Mouse (Mus musculus): Measurements from ENCODE around the gene Lrp10. TPM values are rescaled to one million over a fixed set of nuclear protein-coding genes. Genes with fewer than 3 reads are reported as not detected.
A peak's percentile ranks its signal among the peaks of the same experiment; 100 is the strongest.

Lrp10 gene
- polyA plus RNA-seq, 2 experiments = 40.9 to 45.7 TPM

- Histone ChIP-seq H3K4me2 (replicated peaks; ENCODE audit: low read depth, low read length, severe bottlenecking) (no peak overlapping the region), H3K36me3 (ENCODE audit: control insufficient read depth, insufficient read depth, low read length) (no peaks in the 10 kb centered on the region), H3K4me3 (replicated peaks; ENCODE audit: low read length) (no peak overlapping the region), H3K9me3 (ENCODE audit: control insufficient read depth, low read length) (no peaks in the 10 kb centered on the region), H3K27me3 (ENCODE audit: control insufficient read depth, insufficient read depth, low read length) (no peaks in the 10 kb centered on the region; the same call in 1 of the 2 replicates), H3K9ac (ENCODE audit: low read depth, low read length, severe bottlenecking) (no peak overlapping the region), H3K27ac (replicated peaks; ENCODE audit: low read depth, low read length) (no peak overlapping the region), H3K4me1 (ENCODE audit: control insufficient read depth, insufficient read depth, low read length) (peaks cover 8% of the 10 kb centered on the region; the same call in 1 of the 2 replicates)
- ATAC-seq (ENCODE audit: low FRiP score, low read depth) (peak; percentile 45; the same call in 1 of the 2 replicates), DNase-seq (ENCODE audit: low spot score) (no peak)
- TF ChIP-seq POLR2A (IDR thresholded peaks at IDR 0.05; ENCODE audit: borderline replicate concordance, extremely low read depth, insufficient read depth, insufficient read length) = no peak
- 52% methylated on average over 2 of the region's 2 CpGs for WGBS
Measured at GRCm38 (mm10) chr14:54421014-54421413, 42.9 kb upstream of the Lrp10 start.

GRCm38 (mm10) chr14:54423406-54423805 is 40.5 kb upstream of the Lrp10 start:
- WGBS = 66% methylated on average over 5 of the region's 5 CpGs
- no peak for ATAC-seq (ENCODE audit: low FRiP score, low read depth)
- Histone ChIP-seq H3K4me2 (replicated peaks; ENCODE audit: low read depth, low read length, severe bottlenecking) (no peak overlapping the region), H3K9ac (ENCODE audit: low read depth, low read length, severe bottlenecking) (no peak overlapping the region), H3K4me1 (ENCODE audit: control insufficient read depth, insufficient read depth, low read length) (peaks cover 6% of the 10 kb centered on the region; the same call in 1 of the 2 replicates), H3K9me3 (ENCODE audit: control insufficient read depth, low read length) (no peaks in the 10 kb centered on the region), H3K36me3 (ENCODE audit: control insufficient read depth, insufficient read depth, low read length) (no peaks in the 10 kb centered on the region), H3K27me3 (ENCODE audit: control insufficient read depth, insufficient read depth, low read length) (no peaks in the 10 kb centered on the region), H3K4me3 (replicated peaks; ENCODE audit: low read length) (no peak overlapping the region), H3K27ac (replicated peaks; ENCODE audit: low read depth, low read length) (no peak overlapping the region)
- no peak for DNase-seq (ENCODE audit: low spot score)
- no peak for TF ChIP-seq POLR2A (IDR thresholded peaks at IDR 0.05; ENCODE audit: borderline replicate concordance, extremely low read depth, insufficient read depth, insufficient read length)

GRCm38 (mm10) chr14:54424634-54425033 is 39.3 kb upstream of the Lrp10 start:
- H3K9me3 ChIP-seq (ENCODE audit: control insufficient read depth, low read length) = no peaks in the 10 kb centered on the region
- WGBS = 79% methylated on average over 1 of the region's 1 CpGs
- no peak overlapping the region for H3K4me2 ChIP-seq (replicated peaks; ENCODE audit: low read depth, low read length, severe bottlenecking)
- TF ChIP-seq POLR2A (IDR thresholded peaks at IDR 0.05; ENCODE audit: borderline replicate concordance, extremely low read depth, insufficient read depth, insufficient read length) = no peak
- no peaks in the 10 kb centered on the region for H3K27me3 ChIP-seq (ENCODE audit: control insufficient read depth, insufficient read depth, low read length)
- ATAC-seq (ENCODE audit: low FRiP score, low read depth) = no peak
- no peak for DNase-seq (ENCODE audit: low spot score)
- H3K4me3 ChIP-seq (replicated peaks; ENCODE audit: low read length) = no peak overlapping the region
- H3K9ac ChIP-seq (ENCODE audit: low read depth, low read length, severe bottlenecking) = no peak overlapping the region
- no peak overlapping the region for H3K27ac ChIP-seq (replicated peaks; ENCODE audit: low read depth, low read length)
- peaks cover 10% of the 10 kb centered on the region; the same call in 1 of the 2 replicates for H3K4me1 ChIP-seq (ENCODE audit: control insufficient read depth, insufficient read depth, low read length)
- H3K36me3 ChIP-seq (ENCODE audit: control insufficient read depth, insufficient read depth, low read length) = peaks cover 6% of the 10 kb centered on the region; the same call in 1 of the 2 replicates

- H3K9ac ChIP-seq (ENCODE audit: low read depth, low read length, severe bottlenecking) = no peak overlapping the region
- no peak for DNase-seq (ENCODE audit: low spot score)
- no peak for TF ChIP-seq POLR2A (IDR thresholded peaks at IDR 0.05; ENCODE audit: borderline replicate concordance, extremely low read depth, insufficient read depth, insufficient read length)
- WGBS = 81% methylated on average over 1 of the region's 1 CpGs
- H3K9me3 ChIP-seq (ENCODE audit: control insufficient read depth, low read length) = no peaks in the 10 kb centered on the region
- H3K27ac ChIP-seq (replicated peaks; ENCODE audit: low read depth, low read length) = no peak overlapping the region
- H3K4me1 ChIP-seq (ENCODE audit: control insufficient read depth, insufficient read depth, low read length) = peaks cover 19% of the 10 kb centered on the region
- no peak overlapping the region for H3K4me2 ChIP-seq (replicated peaks; ENCODE audit: low read depth, low read length, severe bottlenecking)
- no peak overlapping the region for H3K4me3 ChIP-seq (replicated peaks; ENCODE audit: low read length)
- no peak for ATAC-seq (ENCODE audit: low FRiP score, low read depth)
- H3K27me3 ChIP-seq (ENCODE audit: control insufficient read depth, insufficient read depth, low read length) = no peaks in the 10 kb centered on the region
- peaks cover 9% of the 10 kb centered on the region; the same call in 1 of the 2 replicates for H3K36me3 ChIP-seq (ENCODE audit: control insufficient read depth, insufficient read depth, low read length)
Measured at GRCm38 (mm10) chr14:54425540-54425939, 38.4 kb upstream of the Lrp10 start.

GRCm38 (mm10) chr14:54426003-54426688 is 37.8 kb upstream of the Lrp10 start:
- peak overlapping the region; percentile 73 for H3K9ac ChIP-seq (ENCODE audit: low read depth, low read length, severe bottlenecking)
- no peak for ATAC-seq (ENCODE audit: low FRiP score, low read depth)
- H3K36me3 ChIP-seq (ENCODE audit: control insufficient read depth, insufficient read depth, low read length) = peaks cover 9% of the 10 kb centered on the region; the same call in 1 of the 2 replicates

More at GRCm38 (mm10) chr14:54426003-54426688, 37.8 kb upstream of the Lrp10 start:
- Histone ChIP-seq H3K4me1 (ENCODE audit: control insufficient read depth, insufficient read depth, low read length) (peaks cover 21% of the 10 kb centered on the region), H3K4me2 (replicated peaks; ENCODE audit: low read depth, low read length, severe bottlenecking) (peak overlapping the region; percentile 46), H3K4me3 (replicated peaks; ENCODE audit: low read length) (peak overlapping the region; percentile 77), H3K27ac (replicated peaks; ENCODE audit: low read depth, low read length) (peak overlapping the region; percentile 86), H3K27me3 (ENCODE audit: control insufficient read depth, insufficient read depth, low read length) (no peaks in the 10 kb centered on the region), H3K9me3 (ENCODE audit: control insufficient read depth, low read length) (no peaks in the 10 kb centered on the region)
- no peak for TF ChIP-seq POLR2A (IDR thresholded peaks at IDR 0.05; ENCODE audit: borderline replicate concordance, extremely low read depth, insufficient read depth, insufficient read length)
- WGBS = 33% methylated on average over 14 of the region's 14 CpGs
- DNase-seq (ENCODE audit: low spot score) = no peak
